Mouse (Mus musculus) Muller cell, postnatal 12 days (primary cell): ENCODE results near the gene Tor2a.

ENCODE experiments used
- DNase-seq: peaks from one replicate; pipeline ENCODE4 v3.0.0-alpha.2; 2015; ENCODE audit errors: inconsistent ontology term

The Tor2a gene

DNA sequence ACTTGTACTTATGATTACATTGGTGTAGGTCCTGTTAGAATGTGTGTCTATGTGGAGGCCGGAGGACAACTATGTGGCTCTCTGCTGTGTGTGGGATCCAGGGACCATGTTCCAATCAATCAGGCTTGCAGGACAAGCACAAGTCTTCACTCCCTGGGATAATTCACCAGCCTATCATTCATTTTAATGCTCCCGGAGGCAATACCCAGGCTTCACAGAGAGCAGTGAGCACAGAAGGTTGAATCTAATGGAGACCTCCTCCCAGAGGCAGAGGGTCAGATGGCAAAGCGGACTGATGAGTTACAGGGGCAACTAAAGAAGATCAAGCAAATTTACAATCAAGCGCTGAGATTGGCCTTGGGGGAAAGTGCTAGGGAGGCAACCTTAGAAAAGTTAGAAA is 27.5 kb upstream of the Tor2a start:
- no peak for DNase-seq

GRCm38 (mm10) chr2:32730854-32731253 is 26.2 kb upstream of the Tor2a start:
- peak; percentile 56 for DNase-seq

GRCm38 (mm10) chr2:32731911-32732310 is 25.1 kb upstream of the Tor2a start:
- DNase-seq: no peak

DNA sequence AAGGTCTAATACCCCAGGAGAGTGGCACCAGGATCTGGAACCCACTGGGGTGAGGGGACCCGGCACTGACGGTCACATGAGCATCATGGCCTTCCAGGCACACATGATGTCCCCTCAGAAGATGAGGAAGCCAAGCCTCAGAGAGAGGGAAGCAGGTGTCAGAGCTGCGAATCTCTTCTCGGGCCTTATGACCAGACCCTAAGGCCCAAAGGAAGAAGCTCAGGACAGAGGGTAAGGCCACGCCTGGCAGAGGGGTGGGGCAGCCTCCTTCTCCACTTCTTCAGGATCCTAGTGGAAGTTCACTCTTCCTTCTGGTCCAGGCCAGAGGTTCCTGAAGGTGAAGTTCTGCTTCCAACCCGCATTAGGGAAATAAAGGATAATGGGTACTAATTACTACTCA is 24.3 kb upstream of the Tor2a start:
- DNase-seq: no peak

DNA sequence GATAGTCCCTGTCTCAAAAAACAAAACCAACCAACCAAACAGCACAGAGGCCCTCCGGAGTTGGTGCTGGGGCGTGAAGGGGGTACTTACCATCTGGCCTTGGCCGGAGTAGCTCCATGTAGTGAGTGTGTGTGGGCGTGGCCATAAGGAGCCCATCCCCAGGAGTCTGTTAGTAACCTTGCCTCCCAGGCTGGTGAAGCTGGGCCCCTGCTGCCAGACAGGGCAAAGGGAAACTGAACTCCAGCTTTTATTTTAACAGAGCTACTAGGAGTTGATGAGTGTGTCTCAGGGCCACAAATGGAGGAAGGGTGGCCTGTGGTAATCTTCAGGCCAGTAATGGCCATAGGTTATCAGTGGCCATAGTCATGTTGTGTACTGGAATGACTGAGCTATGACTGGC is 22.6 kb upstream of the Tor2a start:
- DNase-seq: no peak

- no peak for DNase-seq
These were observed 22.1 kb upstream of the Tor2a start for GRCm38 (mm10) chr2:32734933-32735332.

- DNase-seq: no peak
These were observed 20.7 kb upstream of the Tor2a start for GRCm38 (mm10) chr2:32736306-32736829.

DNA sequence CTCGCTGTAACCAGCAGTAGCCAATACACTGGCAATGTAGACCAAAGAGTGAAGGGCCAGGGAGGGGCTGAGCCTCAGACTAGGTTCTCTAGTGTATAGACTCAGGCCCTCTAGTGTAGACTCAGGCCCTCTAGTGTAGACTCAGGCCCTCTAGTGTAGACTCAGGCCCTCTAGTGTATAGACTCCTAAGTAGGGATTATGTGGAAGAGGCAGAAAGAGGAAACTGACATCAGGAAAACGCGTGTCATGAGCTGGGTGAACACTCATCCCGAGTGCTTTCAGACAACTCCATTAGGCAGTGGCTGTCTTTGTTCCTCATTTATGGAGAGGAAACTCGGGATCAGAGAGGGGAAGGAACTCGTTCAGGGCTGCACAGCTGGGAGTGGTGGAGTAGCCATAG is 20.0 kb upstream of the Tor2a start:
- no peak for DNase-seq

DNA sequence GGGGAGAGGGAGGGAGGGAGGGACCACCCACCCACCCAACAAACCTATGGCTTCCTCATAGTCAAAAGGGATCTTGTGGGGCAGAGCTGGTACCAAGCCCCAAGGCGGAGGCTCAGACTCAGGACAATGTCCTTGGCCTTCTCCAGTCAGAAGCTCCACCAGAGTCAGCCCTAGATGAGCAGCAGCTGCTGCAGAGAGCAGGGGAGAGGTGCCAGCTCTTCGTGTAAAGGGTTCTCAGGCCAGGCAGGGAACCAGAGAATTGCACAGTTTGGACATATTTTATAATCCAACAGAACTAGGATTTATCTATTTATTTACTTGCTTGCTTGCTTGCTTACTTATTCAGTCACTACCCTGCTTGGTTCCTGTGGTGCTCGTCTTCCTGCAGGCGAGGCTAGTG is 17.7 kb upstream of the Tor2a start:
- DNase-seq: no peak

DNA sequence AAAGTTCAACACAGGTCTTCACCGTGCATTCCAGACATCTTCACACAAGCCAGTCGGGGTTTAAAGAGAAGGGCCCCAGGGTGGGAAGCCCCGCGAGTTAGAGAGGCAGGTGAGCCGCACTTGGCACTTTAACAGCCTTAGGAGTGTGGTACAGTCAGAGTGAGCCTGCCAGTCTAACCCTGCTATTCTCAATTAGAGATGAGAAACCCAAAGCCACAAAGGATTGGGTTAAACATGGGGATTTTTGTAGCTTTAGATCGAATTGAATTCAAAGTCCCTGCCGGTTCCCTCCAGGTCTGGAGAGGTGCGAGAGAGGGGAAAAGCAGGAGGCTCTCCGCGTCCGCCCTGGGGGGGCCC is 16.1 kb upstream of the Tor2a start, which contains the start of gene 6330409D20Rik:
TSS of gene 6330409D20Rik (minus strand) at position 101 of the 357 bp plus-strand sequence.
- no peak for DNase-seq

GRCm38 (mm10) chr2:32741273-32742172 is 15.5 kb upstream of the Tor2a start:
- peak; percentile 55 for DNase-seq

- no peak for DNase-seq
These were observed 14.9 kb upstream of the Tor2a start for GRCm38 (mm10) chr2:32742173-32742531.

- DNase-seq: no peak
These were observed 12.6 kb upstream of the Tor2a start for GRCm38 (mm10) chr2:32744272-32744982.

DNA sequence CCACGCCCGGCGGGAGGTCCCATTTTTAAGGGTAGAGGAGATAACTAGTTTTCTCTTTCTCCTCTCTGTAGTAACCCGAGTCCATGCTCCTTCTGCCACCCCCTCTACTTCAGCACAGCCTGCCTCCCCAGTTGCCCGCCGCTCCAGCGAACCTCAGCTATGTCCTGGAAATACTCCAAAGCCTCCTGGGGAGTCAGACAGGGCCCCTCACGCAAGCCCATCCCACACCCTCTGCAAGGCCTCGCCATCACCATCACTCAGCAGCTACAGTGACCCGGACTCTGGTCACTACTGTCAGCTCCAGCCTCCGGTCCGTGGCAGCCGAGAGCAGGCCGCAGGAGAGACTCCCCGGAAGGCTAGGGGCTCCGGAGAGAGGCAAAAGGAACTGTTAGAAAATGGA is 8.0 kb upstream of the Tor2a start:
- DNase-seq: no peak

DNA sequence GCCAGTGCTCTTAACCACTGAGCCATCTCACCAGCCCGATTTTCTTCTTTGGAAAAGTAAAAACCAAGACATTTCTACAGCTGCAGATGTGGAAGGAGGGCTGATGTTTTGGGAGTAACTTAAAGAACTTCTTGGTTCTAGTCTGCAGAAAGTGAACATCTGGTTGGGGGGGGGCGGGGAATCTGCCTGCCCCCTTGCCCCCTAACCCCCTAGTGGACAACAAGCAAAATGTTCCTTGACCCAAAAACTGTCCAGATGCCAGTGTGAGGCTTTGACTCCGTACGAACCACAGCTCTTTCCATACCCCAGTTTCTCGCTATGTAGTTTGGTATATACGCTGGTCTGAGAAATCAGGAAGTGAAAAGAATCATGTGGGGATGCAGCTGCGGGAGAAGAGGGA is 6.8 kb upstream of the Tor2a start:
- no peak for DNase-seq

- peak; percentile 74 for DNase-seq
These were observed 6.0 kb upstream of the Tor2a start for GRCm38 (mm10) chr2:32750887-32751664.

DNA sequence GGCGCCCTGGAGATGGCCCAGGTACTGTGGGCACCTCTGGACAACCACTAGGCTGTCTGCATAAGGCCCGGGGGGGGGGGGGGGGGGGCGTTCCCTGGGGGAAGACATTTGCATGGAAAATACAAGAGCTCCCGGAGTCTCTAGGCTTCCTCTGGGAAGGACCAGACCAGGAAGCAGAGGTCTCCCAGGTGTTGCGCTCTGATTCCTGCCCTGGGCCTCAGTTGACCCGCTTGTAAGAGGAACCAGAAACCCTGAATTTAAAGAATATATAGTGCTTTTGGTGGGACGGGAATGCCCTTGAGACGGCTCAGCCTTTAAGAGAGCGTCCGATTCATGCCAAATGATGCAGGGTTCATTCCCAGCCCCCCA is 5.4 kb upstream of the Tor2a start:
- DNase-seq: no peak

GRCm38 (mm10) chr2:32752181-32752580 is 4.9 kb upstream of the Tor2a start:
- DNase-seq: no peak

- no peak for DNase-seq
These were observed 369 bp upstream of the Tor2a start for GRCm38 (mm10) chr2:32756674-32757055.

DNA sequence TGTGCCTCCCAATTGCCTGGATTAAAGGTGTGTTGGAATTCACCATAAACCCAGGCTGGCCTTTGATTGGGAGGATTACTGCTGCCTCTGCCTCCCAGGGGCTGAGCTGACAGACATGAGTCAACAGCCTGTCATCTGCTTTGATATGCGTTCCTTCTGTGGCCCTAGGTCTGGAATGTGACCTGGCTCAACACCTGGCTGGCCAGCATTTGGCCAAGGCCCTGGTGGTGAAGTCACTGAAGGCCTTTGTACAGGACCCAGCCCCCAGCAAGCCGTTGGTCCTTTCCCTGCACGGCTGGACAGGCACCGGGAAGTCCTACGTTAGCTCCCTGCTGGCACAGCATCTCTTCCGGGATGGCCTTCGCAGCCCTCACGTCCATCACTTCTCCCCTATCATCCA is 1.5 kb downstream of the Tor2a start:
- no peak for DNase-seq

DNA sequence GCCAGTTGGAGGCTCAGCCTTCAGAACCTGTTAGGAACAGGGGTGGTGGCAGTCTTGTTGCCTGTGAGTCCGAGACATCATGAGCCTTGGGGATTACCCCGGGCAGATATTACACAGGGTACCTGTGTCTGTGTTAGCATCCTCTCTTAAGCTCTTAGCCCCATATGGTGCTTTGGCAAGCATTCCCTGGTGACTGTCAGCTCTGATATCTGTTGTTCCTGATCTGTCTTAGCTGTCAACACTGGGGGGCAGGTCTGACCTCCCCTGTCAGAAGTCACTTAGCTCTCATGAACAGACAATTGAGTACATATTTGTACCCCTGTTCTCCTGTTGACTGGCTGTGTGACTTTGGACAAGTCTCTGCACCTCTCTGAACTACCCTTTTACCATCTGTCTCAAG is 2.0 kb downstream of the Tor2a start:
- no peak for DNase-seq

DNA sequence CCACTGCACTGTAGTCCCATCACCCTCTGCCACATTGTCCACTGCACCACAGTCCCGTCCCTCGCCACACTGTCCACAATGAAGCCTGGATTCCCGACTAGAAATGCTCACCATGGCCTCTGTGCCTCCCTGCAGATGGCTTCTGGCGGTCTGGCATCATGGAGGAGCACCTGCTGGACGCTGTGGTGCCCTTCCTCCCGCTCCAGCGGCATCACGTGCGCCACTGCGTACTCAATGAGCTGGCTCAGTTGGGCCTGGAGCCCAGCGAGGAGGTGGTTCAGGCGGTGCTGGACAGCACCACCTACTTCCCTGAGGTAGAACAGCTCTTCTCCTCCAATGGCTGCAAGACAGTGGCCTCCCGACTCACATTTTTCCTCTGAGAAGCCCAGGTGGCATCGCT is 4.3 kb downstream of the Tor2a start:
- no peak for DNase-seq
